Mouse (Mus musculus): ENCODE data around the gene Bpifb5.
"Not testable (repeated sequence)": the region's sequence is repeated elsewhere in the genome, so short reads cannot be mapped to it uniquely, and the experiment has no call there.

Gene Bpifb5

DNA sequence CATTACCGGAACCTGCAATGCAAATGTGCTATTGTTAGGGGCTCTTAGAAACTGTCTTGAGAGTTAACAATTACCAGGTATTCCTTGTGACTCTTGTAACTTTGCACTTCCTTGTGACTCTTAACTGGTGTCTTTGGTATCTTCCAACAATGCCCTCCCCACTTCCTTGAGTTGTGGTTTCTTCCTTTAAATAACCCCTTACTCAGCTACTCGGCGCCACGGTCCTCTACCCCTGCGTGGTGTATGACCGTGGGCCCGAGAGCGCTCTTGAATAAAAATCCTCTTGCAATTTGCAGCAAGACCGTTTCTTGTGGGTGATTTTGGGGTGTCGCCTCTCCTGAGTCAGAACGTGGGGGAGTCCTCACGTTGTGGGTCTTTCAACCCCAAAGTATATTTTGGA, 19.2 kb downstream of the Bpifb5 start:
- DNase-seq: not testable (repeated sequence)

DNA sequence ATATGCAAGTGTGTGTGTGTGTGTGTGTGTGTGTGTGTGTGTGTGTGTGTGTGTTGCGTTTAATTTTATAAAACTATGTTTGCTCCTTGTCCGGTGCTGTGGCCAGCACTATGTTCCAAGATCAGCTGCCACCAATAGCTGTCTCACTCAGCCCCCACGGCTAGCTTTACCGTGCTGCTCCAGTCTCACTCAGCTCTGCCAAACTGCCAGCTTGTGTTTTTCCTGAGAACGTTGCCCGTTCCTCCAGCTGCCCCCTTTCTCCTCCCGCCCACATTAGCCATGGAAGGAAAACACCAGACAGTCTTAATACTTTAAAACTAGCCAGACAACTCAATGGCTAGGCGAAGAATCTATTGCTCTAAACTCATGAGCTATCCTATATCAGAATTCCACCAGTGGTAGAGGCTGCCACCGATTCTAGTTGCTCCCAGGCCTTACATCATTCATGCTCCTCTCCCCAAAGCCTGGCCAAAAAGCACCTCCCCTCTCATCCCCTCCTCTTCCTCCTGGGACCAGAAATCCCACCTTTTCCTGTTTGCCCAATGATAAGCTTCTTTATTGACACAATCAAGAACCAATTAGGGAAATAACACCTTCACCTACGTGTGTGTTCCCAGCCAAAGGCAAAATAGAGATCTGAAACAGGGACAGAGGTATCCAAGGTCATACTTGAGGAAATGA, 20.0 kb downstream of the Bpifb5 start:
- no peak for DNase-seq

DNA sequence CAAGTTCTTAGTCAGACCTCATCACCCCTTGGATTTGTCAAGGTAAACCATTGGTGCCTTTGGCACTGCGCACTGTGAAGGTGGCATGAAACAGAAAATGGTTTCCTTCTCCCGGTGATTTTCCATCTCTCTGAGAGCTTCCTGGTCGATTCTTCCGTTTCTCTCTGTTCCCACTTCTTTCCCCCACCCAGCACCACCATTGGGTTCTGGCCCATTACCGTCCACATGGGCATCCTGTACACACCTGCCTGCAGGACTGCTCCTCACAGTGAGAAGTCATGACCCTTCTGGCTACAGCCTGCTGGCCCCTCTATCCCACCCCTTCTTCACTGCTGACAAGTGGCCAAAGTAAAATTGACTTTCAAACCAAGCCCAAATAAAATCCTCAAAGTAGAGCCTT, 21.8 kb downstream of the Bpifb5 start:
- DNase-seq: no peak

DNA sequence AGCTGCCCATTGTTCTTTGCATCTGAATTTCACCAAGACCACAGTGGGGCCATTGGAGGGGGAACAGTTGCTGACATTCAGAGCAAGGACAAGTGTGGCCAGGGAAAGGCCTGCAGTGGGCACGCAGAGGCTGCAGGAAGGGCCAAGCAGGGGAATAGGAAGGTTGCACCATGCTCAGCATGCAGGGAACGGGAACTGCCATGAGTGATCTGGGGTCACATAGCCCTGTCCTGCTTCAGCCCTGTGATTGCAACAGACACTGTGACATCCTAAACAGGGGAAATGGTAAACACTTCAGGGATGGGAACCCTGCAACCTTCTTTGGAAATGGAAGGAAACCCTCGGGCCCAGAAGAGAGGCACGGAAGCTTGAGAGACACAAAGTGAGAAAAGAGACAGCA, 31.7 kb downstream of the Bpifb5 start:
- DNase-seq: not testable (repeated sequence)

DNA sequence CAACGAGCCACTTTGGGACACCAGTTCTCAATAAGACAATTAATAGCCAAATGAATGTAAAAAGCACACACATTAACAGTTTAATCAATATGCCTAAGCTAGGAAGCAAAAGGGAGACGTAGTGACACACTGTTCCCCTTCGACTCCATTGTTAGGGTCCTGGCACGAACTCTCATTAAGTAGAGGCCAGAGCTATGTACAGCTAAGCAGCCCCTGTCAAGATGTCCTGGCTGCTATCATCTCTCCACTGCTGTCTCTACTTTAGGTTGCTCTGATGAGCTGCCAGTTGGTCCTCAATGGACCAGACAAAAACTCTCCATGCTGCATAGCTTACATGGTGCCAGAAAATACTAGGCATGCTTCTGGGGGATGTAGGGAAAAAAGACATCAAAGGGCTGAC, 32.2 kb downstream of the Bpifb5 start:
- no peak for DNase-seq

DNA sequence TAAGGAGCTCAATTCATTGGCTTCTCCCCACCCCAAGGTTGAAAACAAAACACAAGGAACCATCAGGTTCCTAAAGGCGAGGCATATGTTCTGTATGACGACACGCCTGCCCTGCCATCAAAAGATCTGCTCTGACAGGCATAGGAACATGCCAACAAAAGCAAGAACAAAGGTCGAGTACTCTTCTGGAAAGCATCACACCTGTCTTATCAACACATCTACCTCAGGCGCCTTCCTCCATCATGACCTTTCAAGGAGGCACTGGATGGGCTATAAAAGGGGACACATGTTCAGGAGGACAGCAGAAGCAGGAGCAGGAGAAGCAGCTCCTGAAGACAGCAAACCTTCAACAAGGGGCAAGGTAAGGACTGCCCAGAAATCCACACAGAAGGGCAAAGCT, 34.0 kb downstream of the Bpifb5 start, which contains the start of gene Bpifb9a:
Gene Bpifb9a (plus strand): TSS at position 301 of the 400 bp plus-strand sequence.
- DNase-seq: not testable (repeated sequence)

DNA sequence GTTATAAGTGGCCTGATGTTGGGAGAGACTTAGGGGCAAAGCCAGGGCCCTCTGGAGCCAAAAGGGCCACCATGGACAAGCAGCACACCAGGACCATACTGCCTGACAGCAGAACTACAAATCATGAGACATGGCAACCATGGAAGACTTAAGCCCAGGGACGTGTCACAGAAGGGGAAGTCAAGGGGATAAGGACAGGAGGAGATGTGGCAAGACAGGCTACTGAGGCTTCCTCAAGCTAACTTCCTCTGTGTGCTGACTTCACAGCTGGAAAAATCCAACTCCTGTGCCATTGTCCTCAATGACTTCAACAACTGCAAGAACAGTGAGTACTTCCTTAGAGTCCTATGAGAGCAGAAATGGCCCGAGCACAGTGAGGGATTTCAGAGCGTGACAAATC, 40.9 kb downstream of the Bpifb5 start:
- DNase-seq: not testable (repeated sequence)

Data from kidney, adult 18-20 months (tissue).